Mouse (Mus musculus) olfactory bulb, adult 2 months (tissue): Measurements from ENCODE around the gene Tgfbr3l.

ENCODE experiments used
- CTCF ChIP-seq: fragments of 200-500 bp; IDR thresholded peaks from 2 replicates; pipeline ENCODE4 v1.5.1; 2012; ENCODE audit warnings: low read depth, mild to moderate bottlenecking, low read length, moderate library complexity; ENCODE audit not compliant: insufficient read depth
- POLR2A ChIP-seq: fragments of 200-500 bp; IDR thresholded peaks from 2 replicates; pipeline ENCODE4 v1.6.1; 2012; ENCODE audit warnings: mild to moderate bottlenecking, low read depth, low read length, moderate library complexity; ENCODE audit not compliant: insufficient read depth

- TF ChIP-seq CTCF (no peak), POLR2A (no peak)
Measured at GRCm38 (mm10) chr8:4252116-4252760, 4.2 kb downstream of the Tgfbr3l start.
